Mouse (Mus musculus): ENCODE results near the gene Polm. TPM values are rescaled to one million over a fixed set of nuclear protein-coding genes. Genes with fewer than 3 reads are reported as not detected.

Polm gene
- polyA plus RNA-seq, 1 experiment from 2014 or later, result 8.2 TPM

- peaks cover 20% of the 10 kb centered on the region; the same call in 1 of the 2 replicates for H3K36me3 ChIP-seq (ENCODE audit: control insufficient read depth, insufficient read depth, low read length)
- H3K27me3 ChIP-seq (ENCODE audit: control insufficient read depth, insufficient read depth, low read depth, low read length), result no peaks in the 10 kb centered on the region
- no peak for ATAC-seq
- H3K27ac ChIP-seq (ENCODE audit: low read length), result no peak overlapping the region
- no peaks in the 10 kb centered on the region for H3K9me3 ChIP-seq (replicated peaks; ENCODE audit: control insufficient read depth, low read length, poor library complexity, severe bottlenecking)
- peaks cover 10% of the 10 kb centered on the region for H3K4me1 ChIP-seq (ENCODE audit: control insufficient read depth, insufficient read depth, low read length)
- H3K4me3 ChIP-seq (ENCODE audit: low read depth, low read length), result no peak overlapping the region
- 97% methylated on average over 9 of the region's 9 CpGs for WGBS
- no peak overlapping the region for H3K4me2 ChIP-seq (ENCODE audit: low read length)
- no peak overlapping the region for H3K9ac ChIP-seq (ENCODE audit: low read depth, low read length)
Measured at GRCm38 (mm10) chr11:5873192-5873591, 35.4 kb upstream of the Polm start.

- peaks cover 20% of the 10 kb centered on the region; the same call in 1 of the 2 replicates for H3K36me3 ChIP-seq (ENCODE audit: control insufficient read depth, insufficient read depth, low read length)
- no peak for ATAC-seq
Measured at GRCm38 (mm10) chr11:5872707-5873106, 34.9 kb upstream of the Polm start.

DNA sequence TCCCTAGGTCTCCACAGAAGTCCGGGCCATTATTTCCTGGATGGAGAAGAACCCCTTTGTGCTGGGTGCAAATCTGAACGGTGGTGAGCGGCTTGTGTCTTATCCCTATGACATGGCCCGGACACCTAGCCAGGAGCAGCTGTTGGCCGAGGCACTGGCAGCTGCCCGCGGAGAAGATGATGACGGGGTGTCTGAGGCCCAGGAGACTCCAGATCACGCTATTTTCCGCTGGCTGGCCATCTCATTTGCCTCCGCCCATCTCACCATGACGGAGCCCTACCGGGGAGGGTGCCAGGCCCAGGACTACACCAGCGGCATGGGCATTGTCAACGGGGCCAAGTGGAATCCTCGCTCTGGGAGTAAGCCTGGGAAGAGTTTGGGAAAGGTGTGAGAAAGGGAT is 32.3 kb upstream of the Polm start:
- H3K9ac ChIP-seq (ENCODE audit: low read depth, low read length), result no peak overlapping the region
- WGBS, result 88% methylated on average over 16 of the region's 16 CpGs
- no peaks in the 10 kb centered on the region for H3K9me3 ChIP-seq (replicated peaks; ENCODE audit: control insufficient read depth, low read length, poor library complexity, severe bottlenecking)
- H3K27ac ChIP-seq (ENCODE audit: low read length), result no peak overlapping the region
- H3K4me3 ChIP-seq (ENCODE audit: low read depth, low read length), result no peak overlapping the region
- H3K27me3 ChIP-seq (ENCODE audit: control insufficient read depth, insufficient read depth, low read depth, low read length), result no peaks in the 10 kb centered on the region
- no peak overlapping the region for H3K4me2 ChIP-seq (ENCODE audit: low read length)
- no peaks in the 10 kb centered on the region for H3K4me1 ChIP-seq (ENCODE audit: control insufficient read depth, insufficient read depth, low read length)
- H3K36me3 ChIP-seq (ENCODE audit: control insufficient read depth, insufficient read depth, low read length), result peaks cover 20% of the 10 kb centered on the region; the same call in 1 of the 2 replicates
- ATAC-seq, result no peak

More at GRCm38 (mm10) chr11:5872707-5873106, 34.9 kb upstream of the Polm start:
- H3K4me2 ChIP-seq (ENCODE audit: low read length), result no peak overlapping the region
- H3K9ac ChIP-seq (ENCODE audit: low read depth, low read length), result no peak overlapping the region
- no peak overlapping the region for H3K27ac ChIP-seq (ENCODE audit: low read length)
- 95% methylated on average over 11 of the region's 11 CpGs for WGBS
- H3K9me3 ChIP-seq (replicated peaks; ENCODE audit: control insufficient read depth, low read length, poor library complexity, severe bottlenecking), result no peaks in the 10 kb centered on the region
- H3K4me1 ChIP-seq (ENCODE audit: control insufficient read depth, insufficient read depth, low read length), result peaks cover 10% of the 10 kb centered on the region
- no peaks in the 10 kb centered on the region for H3K27me3 ChIP-seq (ENCODE audit: control insufficient read depth, insufficient read depth, low read depth, low read length)
- H3K4me3 ChIP-seq (ENCODE audit: low read depth, low read length), result no peak overlapping the region

DNA sequence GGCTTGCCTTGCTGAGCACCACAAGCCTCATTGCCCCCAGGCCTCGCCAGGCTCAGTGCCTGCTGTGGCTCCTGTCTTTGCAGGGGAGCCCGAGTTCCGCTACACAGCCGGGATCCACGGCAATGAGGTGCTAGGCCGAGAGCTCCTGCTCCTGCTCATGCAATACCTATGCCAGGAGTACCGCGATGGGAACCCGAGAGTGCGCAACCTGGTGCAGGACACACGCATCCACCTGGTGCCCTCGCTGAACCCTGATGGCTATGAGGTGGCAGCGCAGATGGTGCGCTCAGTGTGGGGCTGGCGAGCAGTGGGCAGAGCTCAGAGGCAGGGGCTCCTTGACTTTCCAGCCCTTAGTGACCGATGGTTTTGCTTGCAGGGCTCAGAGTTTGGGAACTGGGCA is 31.5 kb upstream of the Polm start:
- Histone ChIP-seq H3K9ac (ENCODE audit: low read depth, low read length) (no peak overlapping the region), H3K4me2 (ENCODE audit: low read length) (no peak overlapping the region), H3K36me3 (ENCODE audit: control insufficient read depth, insufficient read depth, low read length) (peaks cover 18% of the 10 kb centered on the region; the same call in 1 of the 2 replicates), H3K9me3 (replicated peaks; ENCODE audit: control insufficient read depth, low read length, poor library complexity, severe bottlenecking) (no peaks in the 10 kb centered on the region), H3K27ac (ENCODE audit: low read length) (no peak overlapping the region), H3K4me3 (ENCODE audit: low read depth, low read length) (no peak overlapping the region), H3K27me3 (ENCODE audit: control insufficient read depth, insufficient read depth, low read depth, low read length) (no peaks in the 10 kb centered on the region), H3K4me1 (ENCODE audit: control insufficient read depth, insufficient read depth, low read length) (no peaks in the 10 kb centered on the region)
- ATAC-seq, result no peak
- WGBS, result 92% methylated on average over 16 of the region's 16 CpGs

- no peak overlapping the region for H3K9ac ChIP-seq (ENCODE audit: low read depth, low read length)
- no peaks in the 10 kb centered on the region for H3K4me1 ChIP-seq (ENCODE audit: control insufficient read depth, insufficient read depth, low read length)
- no peaks in the 10 kb centered on the region for H3K9me3 ChIP-seq (replicated peaks; ENCODE audit: control insufficient read depth, low read length, poor library complexity, severe bottlenecking)
- peaks cover 7% of the 10 kb centered on the region for H3K27me3 ChIP-seq (ENCODE audit: control insufficient read depth, insufficient read depth, low read depth, low read length)
- H3K27ac ChIP-seq (ENCODE audit: low read length), result no peak overlapping the region
- H3K4me3 ChIP-seq (ENCODE audit: low read depth, low read length), result no peak overlapping the region
- no peak for ATAC-seq
- peaks cover 10% of the 10 kb centered on the region; the same call in 1 of the 2 replicates for H3K36me3 ChIP-seq (ENCODE audit: control insufficient read depth, insufficient read depth, low read length)
- H3K4me2 ChIP-seq (ENCODE audit: low read length), result no peak overlapping the region
- WGBS, result 89% methylated on average over 12 of the region's 12 CpGs
Measured at GRCm38 (mm10) chr11:5868324-5868723, 30.5 kb upstream of the Polm start.

DNA sequence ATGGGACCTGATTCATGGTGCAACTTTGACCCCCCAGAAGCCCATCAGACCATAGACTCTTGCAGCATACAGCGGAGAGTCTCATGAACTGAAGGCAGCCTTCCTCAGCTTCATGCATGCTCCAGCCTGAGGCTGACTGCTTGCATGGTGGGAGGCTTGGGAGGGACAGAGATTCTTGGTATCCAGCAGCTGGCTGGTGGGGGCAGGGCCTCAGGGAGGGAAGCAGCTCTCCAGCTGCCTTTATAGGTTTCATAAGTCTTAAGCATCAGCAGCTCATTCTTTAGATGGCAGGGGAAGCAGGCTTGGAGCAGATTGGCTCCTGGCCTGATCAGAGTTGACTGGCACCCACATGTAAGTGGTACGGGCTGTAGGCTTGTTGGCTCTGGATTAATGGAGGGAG is 29.4 kb upstream of the Polm start:
- Histone ChIP-seq H3K4me2 (ENCODE audit: low read length) (no peak overlapping the region), H3K27me3 (ENCODE audit: control insufficient read depth, insufficient read depth, low read depth, low read length) (peaks cover 18% of the 10 kb centered on the region), H3K9me3 (replicated peaks; ENCODE audit: control insufficient read depth, low read length, poor library complexity, severe bottlenecking) (no peaks in the 10 kb centered on the region), H3K4me3 (ENCODE audit: low read depth, low read length) (no peak overlapping the region), H3K27ac (ENCODE audit: low read length) (no peak overlapping the region), H3K36me3 (ENCODE audit: control insufficient read depth, insufficient read depth, low read length) (peaks cover 4% of the 10 kb centered on the region; the same call in 1 of the 2 replicates), H3K4me1 (ENCODE audit: control insufficient read depth, insufficient read depth, low read length) (no peaks in the 10 kb centered on the region), H3K9ac (ENCODE audit: low read depth, low read length) (no peak overlapping the region)
- no peak for ATAC-seq
- 80% methylated on average over 2 of the region's 2 CpGs for WGBS

- 30% methylated on average over 15 of the region's 15 CpGs for WGBS
- Histone ChIP-seq H3K4me3 (ENCODE audit: low read depth, low read length) (peak overlapping the region; percentile 33; the same call in 1 of the 2 replicates), H3K4me2 (ENCODE audit: low read length) (peak overlapping the region; percentile 51), H3K27me3 (ENCODE audit: control insufficient read depth, insufficient read depth, low read depth, low read length) (peaks cover 34% of the 10 kb centered on the region), H3K36me3 (ENCODE audit: control insufficient read depth, insufficient read depth, low read length) (no peaks in the 10 kb centered on the region), H3K9ac (ENCODE audit: low read depth, low read length) (no peak overlapping the region), H3K27ac (ENCODE audit: low read length) (no peak overlapping the region), H3K4me1 (ENCODE audit: control insufficient read depth, insufficient read depth, low read length) (peaks cover 5% of the 10 kb centered on the region; the same call in 1 of the 2 replicates), H3K9me3 (replicated peaks; ENCODE audit: control insufficient read depth, low read length, poor library complexity, severe bottlenecking) (no peaks in the 10 kb centered on the region)
- no peak for ATAC-seq
Measured at GRCm38 (mm10) chr11:5862394-5863105, 24.7 kb upstream of the Polm start.

GRCm38 (mm10) chr11:5861678-5862393 is 24.0 kb upstream of the Polm start, which contains the start of gene Aebp1:
Gene Aebp1 (plus strand): TSS chr11:5861947.
- peaks cover 34% of the 10 kb centered on the region for H3K27me3 ChIP-seq (ENCODE audit: control insufficient read depth, insufficient read depth, low read depth, low read length)
- 0 out of 2 replicates have a peak within 1 kb of the TSS, but pooled peaks have one; percentile 36 for H3K9ac ChIP-seq (ENCODE audit: low read depth, low read length)
- peak within 1 kb of the TSS; percentile 33 for H3K4me3 ChIP-seq (ENCODE audit: low read depth, low read length)
- H3K4me2 ChIP-seq (ENCODE audit: low read length), result peak within 1 kb of the TSS; percentile 51
- 3% methylated on average over 54 of the region's 59 CpGs for WGBS
- H3K36me3 ChIP-seq (ENCODE audit: control insufficient read depth, insufficient read depth, low read length), result no peaks in the 10 kb centered on the region
- H3K9me3 ChIP-seq (replicated peaks; ENCODE audit: control insufficient read depth, low read length, poor library complexity, severe bottlenecking), result no peaks in the 10 kb centered on the region
- peaks cover 5% of the 10 kb centered on the region; the same call in 1 of the 2 replicates for H3K4me1 ChIP-seq (ENCODE audit: control insufficient read depth, insufficient read depth, low read length)
- ATAC-seq, result no peak
- H3K27ac ChIP-seq (ENCODE audit: low read length), result no peak within 1 kb of the TSS

DNA sequence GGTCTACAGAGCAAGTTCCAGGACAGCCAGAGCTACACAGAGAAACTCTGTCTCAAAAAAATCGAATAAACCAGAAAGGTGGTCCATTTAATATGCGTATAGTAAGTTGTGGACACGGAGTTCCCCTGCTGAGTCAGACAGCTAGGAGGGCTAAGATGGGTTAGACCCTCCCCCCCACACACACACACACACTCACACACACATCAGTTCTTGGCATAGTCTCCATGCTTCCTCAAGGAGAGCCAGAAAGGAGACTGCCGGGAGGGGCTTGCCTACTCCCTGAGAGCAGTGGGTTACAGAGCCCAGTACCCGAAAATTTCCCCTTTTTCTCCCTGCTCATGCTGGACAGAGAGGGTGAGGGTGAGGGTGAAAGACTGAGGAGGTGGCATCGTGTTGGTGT is 22.8 kb upstream of the Polm start:
- ATAC-seq, result no peak
- Histone ChIP-seq H3K4me1 (ENCODE audit: control insufficient read depth, insufficient read depth, low read length) (peaks cover 5% of the 10 kb centered on the region; the same call in 1 of the 2 replicates), H3K27me3 (ENCODE audit: control insufficient read depth, insufficient read depth, low read depth, low read length) (peaks cover 34% of the 10 kb centered on the region), H3K9me3 (replicated peaks; ENCODE audit: control insufficient read depth, low read length, poor library complexity, severe bottlenecking) (no peaks in the 10 kb centered on the region), H3K27ac (ENCODE audit: low read length) (no peak overlapping the region), H3K9ac (ENCODE audit: low read depth, low read length) (no peak overlapping the region), H3K36me3 (ENCODE audit: control insufficient read depth, insufficient read depth, low read length) (no peaks in the 10 kb centered on the region), H3K4me2 (ENCODE audit: low read length) (no peak overlapping the region), H3K4me3 (ENCODE audit: low read depth, low read length) (no peak overlapping the region)
- WGBS, result 66% methylated on average over 6 of the region's 6 CpGs
